Mouse (Mus musculus): Measurements from ENCODE around the gene Tiam1.

Gene Tiam1

DNA sequence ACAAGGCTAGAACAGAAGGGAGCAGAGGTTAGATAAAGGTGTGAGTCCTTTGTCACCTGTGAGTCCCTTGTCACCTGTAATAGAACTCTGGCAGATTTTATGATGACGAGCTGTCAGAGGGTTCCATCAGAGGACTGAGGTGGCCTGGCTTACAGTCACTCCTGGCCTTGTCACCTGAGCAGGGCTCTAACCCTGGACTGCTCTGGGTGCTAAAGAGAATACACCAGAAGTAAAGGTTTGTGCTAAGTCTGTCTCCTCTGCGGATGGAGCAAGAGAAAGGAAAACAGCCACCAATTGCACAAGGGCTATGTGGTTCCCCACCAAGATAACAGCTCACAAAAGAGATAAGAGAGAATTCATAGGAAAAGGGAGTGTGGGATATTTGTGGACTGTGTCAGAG lies 404.0 kb downstream of the Tiam1 start:
- intact Hi-C loops (cut with DNase I): no loop called here

DNA sequence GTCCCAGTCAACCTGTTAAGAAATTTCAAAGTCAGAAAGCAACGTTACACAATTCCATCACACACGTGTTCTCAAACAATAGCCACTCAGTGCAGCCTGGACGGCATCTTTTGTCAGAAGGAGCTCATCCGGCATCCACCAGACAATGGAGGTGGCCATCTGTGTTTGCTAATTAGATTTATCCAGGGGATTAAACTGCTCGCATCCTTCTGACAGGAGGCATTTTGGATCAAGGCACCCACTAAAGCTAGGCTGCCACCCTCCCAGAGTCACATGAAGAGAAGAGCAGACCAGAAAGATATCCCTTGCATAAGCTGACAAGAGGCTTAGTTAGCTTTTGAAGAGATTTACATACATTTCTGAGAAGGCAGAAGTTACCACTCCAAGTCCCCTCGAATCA lies 404.6 kb downstream of the Tiam1 start:
- intact Hi-C loops (cut with DNase I): no loop called here

All from adrenal gland (tissue).